45 mouse cellular contexts compared by ENCODE assay signal in the genomic region with DNA sequence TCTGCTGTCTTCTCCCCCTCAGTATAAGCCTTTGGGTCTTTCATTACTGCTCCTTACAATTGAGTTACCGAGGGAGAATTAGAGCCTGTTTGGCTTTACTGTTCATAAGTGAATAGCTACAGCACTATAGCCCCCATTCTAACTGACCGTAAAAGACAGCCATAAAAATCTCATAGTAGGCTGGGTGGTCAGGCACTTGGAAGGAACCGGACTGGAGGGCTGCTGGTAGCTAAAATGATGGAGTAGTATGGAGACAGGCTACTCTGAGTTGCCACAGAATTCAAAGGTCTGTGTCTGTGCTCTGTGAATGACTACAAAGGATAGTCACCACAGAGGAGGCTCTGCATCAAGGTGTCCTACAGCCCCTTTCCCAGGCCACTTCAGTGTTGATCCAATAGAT. TPM values are rescaled to one million over a fixed set of nuclear protein-coding genes. Genes with fewer than 3 reads are reported as not detected.
"Had no signal": no experiment of that assay in that cellular context is flagged by ENCODE, and none has a peak within 500 bp of the region (broad histone marks: within the 10 kb centered on the region; RNA-seq: fewer than 3 reads in every experiment).

No protein-coding gene starts in this region.

- H3K27me3 ChIP-seq: heart, embryonic 15.5 days; hindbrain, embryonic 12.5 days; hindbrain, embryonic 15.5 days; intestine, embryonic 15.5 days; kidney, embryonic 15.5 days had no signal

- ATAC-seq: hindbrain, embryonic 16.5 days; hindbrain, postnatal 0 days; inflammation-experienced regulatory T-cells, adult 6 months; intestine, embryonic 15.5 days; intestine, embryonic 16.5 days; intestine, postnatal 0 days had no signal

- H3K4me3 ChIP-seq: heart, embryonic 13.5 days; heart, embryonic 15.5 days; hindbrain, embryonic 10.5 days; hindbrain, embryonic 12.5 days; hindbrain, embryonic 13.5 days; hindbrain, embryonic 15.5 days; intestine, embryonic 15.5 days; kidney, embryonic 15.5 days; layer of hippocampus, adult 2 months; left cerebral cortex, adult 2 months had no signal

- H3K27ac ChIP-seq: heart, embryonic 13.5 days; heart, embryonic 15.5 days; hindbrain, embryonic 10.5 days; hindbrain, embryonic 12.5 days; hindbrain, embryonic 13.5 days; hindbrain, embryonic 14.5 days; hindbrain, embryonic 15.5 days; hindbrain, postnatal 0 days; intestine, embryonic 15.5 days; kidney, embryonic 15.5 days; kidney, postnatal 0 days; layer of hippocampus, adult 2 months; left cerebral cortex, adult 2 months had no signal

- H3K4me1 ChIP-seq: heart, embryonic 13.5 days; heart, embryonic 15.5 days; hindbrain, embryonic 10.5 days; hindbrain, embryonic 12.5 days; hindbrain, embryonic 13.5 days; hindbrain, embryonic 15.5 days; intestine, embryonic 15.5 days; kidney, embryonic 15.5 days had no signal

- H3K9me3 ChIP-seq: heart, embryonic 13.5 days; heart, embryonic 15.5 days; hindbrain, embryonic 10.5 days; hindbrain, embryonic 12.5 days; hindbrain, embryonic 13.5 days; hindbrain, embryonic 15.5 days; intestine, embryonic 15.5 days had no signal

- DNase-seq: heart, postnatal 10 days; heart, postnatal 14 days; heart, postnatal 36 days; heart, postnatal 4 days; kidney, adult 11 months; kidney, adult 18-20 months; kidney, adult 2 months; kidney, adult 8-10 months; kidney, adult 9 months; kidney, postnatal 10 days; kidney, postnatal 14 days; kidney, postnatal 25 days; kidney, postnatal 36 days; kidney, postnatal 4 days; layer of hippocampus, adult 9-11 months; layer of hippocampus, postnatal 36 days had no signal

- H3K9ac ChIP-seq: heart, embryonic 13.5 days; heart, embryonic 15.5 days; hindbrain, embryonic 12.5 days; hindbrain, embryonic 13.5 days; hindbrain, embryonic 14.5 days; hindbrain, embryonic 15.5 days; intestine, embryonic 15.5 days; kidney, embryonic 15.5 days had no signal

- H3K4me2 ChIP-seq: heart, embryonic 11.5 days; heart, embryonic 13.5 days; heart, embryonic 15.5 days; hindbrain, embryonic 12.5 days; hindbrain, embryonic 13.5 days; hindbrain, embryonic 14.5 days; hindbrain, embryonic 15.5 days; intestine, embryonic 15.5 days; kidney, embryonic 15.5 days had no signal

- H3K36me3 ChIP-seq: heart, embryonic 13.5 days; heart, embryonic 15.5 days; hindbrain, embryonic 10.5 days; hindbrain, embryonic 12.5 days; hindbrain, embryonic 13.5 days; hindbrain, embryonic 15.5 days; intestine, embryonic 15.5 days; kidney, embryonic 15.5 days had no signal

RNA-seq across cellular contexts. Expression of a gene that starts 18.8 kb away (rescaled TPM):
- total RNA-seq: heart, adult 8-10 months; heart, postnatal 10 days; heart, postnatal 14 days; heart, postnatal 36 days; heart, postnatal 4 days; hematopoietic stem cell, adult 5-6 weeks; hindbrain, postnatal 0 days; layer of hippocampus, adult 18-20 months; layer of hippocampus, adult 2 months; layer of hippocampus, adult 8-10 months; layer of hippocampus, postnatal 10 days; layer of hippocampus, postnatal 14 days; layer of hippocampus, postnatal 25 days; layer of hippocampus, postnatal 36 days; left cerebral cortex, adult 18-20 months; left cerebral cortex, adult 2 months had no signal
- polyA plus RNA-seq: heart, postnatal 0 days; hindbrain, embryonic 13.5 days; hindbrain, embryonic 14.5 days; hindbrain, embryonic 15.5 days; hindbrain, embryonic 16.5 days; hindbrain, postnatal 0 days; inflammation-experienced regulatory T-cells, adult 6 months; kidney, adult 2 months; kidney, embryonic 14.5 days; kidney, postnatal 0 days; large intestine, adult 2 months had no signal
